Mouse (Mus musculus) urinary bladder, postnatal 14 days (tissue): ENCODE measurements around the gene Apoc3.

Experiments used
- DNase-seq: peaks from one replicate; pipeline ENCODE4 v3.0.0; 2021; ENCODE audit warnings: low spot score

The Apoc3 gene

GRCm38 (mm10) chr9:46192642-46193041 is 42.8 kb downstream of the Apoc3 start:
- no peak for DNase-seq

GRCm38 (mm10) chr9:46191644-46192043 is 43.8 kb downstream of the Apoc3 start:
- no peak for DNase-seq

- no peak for DNase-seq
These were observed 44.2 kb downstream of the Apoc3 start for GRCm38 (mm10) chr9:46191234-46191633.

GRCm38 (mm10) chr9:46189381-46189780 is 46.1 kb downstream of the Apoc3 start:
- DNase-seq = no peak

GRCm38 (mm10) chr9:46188956-46189355 is 46.5 kb downstream of the Apoc3 start:
- DNase-seq = no peak

GRCm38 (mm10) chr9:46188370-46188769 is 47.1 kb downstream of the Apoc3 start:
- DNase-seq = no peak

GRCm38 (mm10) chr9:46186387-46186786 is 49.0 kb downstream of the Apoc3 start:
- no peak for DNase-seq

- DNase-seq = no peak
These were observed 50.2 kb downstream of the Apoc3 start for GRCm38 (mm10) chr9:46185191-46185590.

- DNase-seq = no peak
These were observed 50.9 kb downstream of the Apoc3 start for GRCm38 (mm10) chr9:46184542-46184941.
